ENCODE assay signal across 13 mouse cellular contexts in genomic region chr2:28496671-28497070, GRCm38 (mm10). TPM values are rescaled to one million over a fixed set of nuclear protein-coding genes. Genes with fewer than 3 reads are reported as not detected.
DNase-seq lines count a peak whose midpoint lies in the region; ATAC-seq and TF ChIP-seq lines count a peak whose summit lies in the region.
"Had no signal": no experiment of that assay in that cellular context is flagged by ENCODE, and none has a peak within 500 bp of the region (broad histone marks: within the 10 kb centered on the region; RNA-seq: fewer than 3 reads in every experiment).

Gene Gbgt1, plus strand, starts transcription at chr2:28496891.

- H3K4me1 ChIP-seq in heart, embryonic 13.5 days, result no peaks in the 10 kb centered on the region
- H3K4me1 ChIP-seq in heart, embryonic 10.5 days, result 0 out of 2 replicates have a peak, but pooled peaks cover 6% of the 10 kb centered on the region
- H3K4me1 ChIP-seq in neural tube, embryonic 13.5 days (replicated peaks), result no peaks in the 10 kb centered on the region
- H3K4me1 ChIP-seq in stomach, postnatal 0 days (replicated peaks; ENCODE audit: control insufficient read depth, insufficient read depth), result peaks cover 3% of the 10 kb centered on the region; the same call in 1 of the 2 replicates
- H3K4me1 ChIP-seq: embryonic facial prominence, embryonic 12.5 days had no signal

- no peaks in the 10 kb centered on the region for H3K9me3 ChIP-seq in heart, embryonic 13.5 days
- H3K9me3 ChIP-seq in heart, embryonic 10.5 days, result no peaks in the 10 kb centered on the region
- no peaks in the 10 kb centered on the region for H3K9me3 ChIP-seq in neural tube, embryonic 13.5 days
- H3K9me3 ChIP-seq in stomach, postnatal 0 days (ENCODE audit: control insufficient read depth, low read length), result no peaks in the 10 kb centered on the region
- H3K9me3 ChIP-seq: embryonic facial prominence, embryonic 12.5 days had no signal

- ATAC-seq in heart, embryonic 13.5 days (ENCODE audit: extremely low read depth, insufficient number of reproducible peaks, low FRiP score, low TSS enrichment), result no peak
- no peak for ATAC-seq in neural tube, embryonic 13.5 days (ENCODE audit: low read depth)
- peak; percentile 59 for ATAC-seq in stomach, postnatal 0 days (ENCODE audit: low FRiP score, low TSS enrichment)
- ATAC-seq: inflammation-experienced regulatory T-cells, adult 6 months had no signal

- H3K27ac ChIP-seq in heart, embryonic 13.5 days (replicated peaks), result peak within 1 kb of the TSS; percentile 32; the same call in 1 of the 2 replicates
- no peak within 1 kb of the TSS for H3K27ac ChIP-seq in heart, embryonic 10.5 days
- H3K27ac ChIP-seq in neural tube, embryonic 13.5 days (replicated peaks), result no peak within 1 kb of the TSS
- peak within 1 kb of the TSS; percentile 67 for H3K27ac ChIP-seq in stomach, postnatal 0 days (replicated peaks)
- H3K27ac ChIP-seq: embryonic facial prominence, embryonic 12.5 days had no signal

- H3K36me3 ChIP-seq in heart, embryonic 13.5 days, result no peaks in the 10 kb centered on the region
- H3K36me3 ChIP-seq in heart, embryonic 10.5 days, result no peaks in the 10 kb centered on the region
- H3K36me3 ChIP-seq in neural tube, embryonic 13.5 days, result no peaks in the 10 kb centered on the region
- no peaks in the 10 kb centered on the region for H3K36me3 ChIP-seq in stomach, postnatal 0 days (ENCODE audit: control insufficient read depth, insufficient read depth, low read length)
- H3K36me3 ChIP-seq: embryonic facial prominence, embryonic 12.5 days had no signal

- no peaks in the 10 kb centered on the region; the same call in 1 of the 2 replicates for H3K27me3 ChIP-seq in heart, embryonic 13.5 days (replicated peaks)
- peaks cover 7% of the 10 kb centered on the region; the same call in 1 of the 2 replicates for H3K27me3 ChIP-seq in heart, embryonic 10.5 days (ENCODE audit: insufficient read depth, poor library complexity, severe bottlenecking)
- H3K27me3 ChIP-seq in neural tube, embryonic 13.5 days, result no peaks in the 10 kb centered on the region
- no peaks in the 10 kb centered on the region for H3K27me3 ChIP-seq in stomach, postnatal 0 days (ENCODE audit: control insufficient read depth, insufficient read depth, low read length)
- H3K27me3 ChIP-seq: embryonic facial prominence, embryonic 12.5 days had no signal

- H3K4me2 ChIP-seq in heart, embryonic 13.5 days, result no peak within 1 kb of the TSS
- H3K4me2 ChIP-seq in neural tube, embryonic 13.5 days, result peak within 1 kb of the TSS; percentile 21; the same call in 1 of the 2 replicates
- H3K4me2 ChIP-seq in stomach, postnatal 0 days (replicated peaks; ENCODE audit: low read depth), result peak within 1 kb of the TSS; percentile 43
- H3K4me2 ChIP-seq: embryonic facial prominence, embryonic 12.5 days; midbrain, embryonic 11.5 days had no signal

- no peak for TF ChIP-seq CTCF in stomach, postnatal 0 days (IDR thresholded peaks at IDR 0.05; ENCODE audit: low read depth)

- no peak for DNase-seq in heart, embryonic 10.5 days (ENCODE audit: low spot score)
- no peak for DNase-seq in neural tube, embryonic 10.5 days (ENCODE audit: extremely low spot score, low spot score)
- DNase-seq in kidney, postnatal 4 days, result peak; percentile 46 to 61
- peak; percentile 31 for DNase-seq in stomach, postnatal 0 days (ENCODE audit: low spot score)
- DNase-seq in frontal cortex, postnatal 36 days (ENCODE audit: low spot score in 2 of 2), result no peak
- no peak for DNase-seq in cerebellum, adult 9-10 months
- DNase-seq: left cerebral cortex, postnatal 4 days had no signal

- 62% methylated on average over 5 of the region's 5 CpGs for WGBS in heart, embryonic 13.5 days
- WGBS in heart, embryonic 10.5 days, result 78% methylated on average over 5 of the region's 5 CpGs
- WGBS in neural tube, embryonic 13.5 days, result 85% methylated on average over 5 of the region's 5 CpGs
- WGBS in stomach, postnatal 0 days, result 60% methylated on average over 5 of the region's 5 CpGs

- H3K4me3 ChIP-seq in heart, embryonic 13.5 days, result no peak within 1 kb of the TSS
- H3K4me3 ChIP-seq in heart, embryonic 10.5 days, result no peak within 1 kb of the TSS
- H3K4me3 ChIP-seq in neural tube, embryonic 13.5 days, result no peak within 1 kb of the TSS
- H3K4me3 ChIP-seq in stomach, postnatal 0 days (ENCODE audit: low read depth, low read length), result peak within 1 kb of the TSS; percentile 20; the same call in 1 of the 2 replicates
- H3K4me3 ChIP-seq: embryonic facial prominence, embryonic 12.5 days had no signal

- no peak for TF ChIP-seq EP300 in stomach, postnatal 0 days (optimal IDR thresholded peaks at IDR 0.05)

- H3K9ac ChIP-seq in heart, embryonic 13.5 days, result no peak within 1 kb of the TSS; the same call in 1 of the 2 replicates
- no peak within 1 kb of the TSS for H3K9ac ChIP-seq in neural tube, embryonic 13.5 days
- peak within 1 kb of the TSS; percentile 23 for H3K9ac ChIP-seq in stomach, postnatal 0 days (ENCODE audit: low read length)
- H3K9ac ChIP-seq: embryonic facial prominence, embryonic 12.5 days had no signal

RNA-seq across cellular contexts. Expression of gene Gbgt1, which starts in this region (rescaled TPM):
- 0.25 and 0.47 TPM in 2 replicates for polyA plus RNA-seq in heart, embryonic 13.5 days (2015; fragmentation: Nextera tagmentation; extraction: Ambion mirVana)
- polyA plus RNA-seq in heart, embryonic 10.5 days (2016; fragmentation: Nextera tagmentation; extraction: Ambion mirVana), result 0.13 TPM in 1 of 2 replicates, not detected in the other
- polyA plus RNA-seq in neural tube, embryonic 13.5 days (2015; fragmentation: Nextera tagmentation; extraction: Ambion mirVana), result 1.6 and 1.7 TPM in 2 replicates
- polyA plus RNA-seq in stomach, postnatal 0 days (2015; fragmentation: Nextera tagmentation; extraction: Ambion mirVana), result 1.2 and 1.3 TPM in 2 replicates
- polyA plus RNA-seq: heart, embryonic 14.5 days; inflammation-experienced regulatory T-cells, adult 6 months had no signal

Comparison
In these comparisons a context has a peak if more than half of its experiments do, and no peak if none do; other contexts are left out.
1. H3K27ac ChIP-seq: peak in heart, embryonic 13.5 days (single experiment) and stomach, postnatal 0 days (single experiment); none in heart, embryonic 10.5 days (single experiment) and neural tube, embryonic 13.5 days (single experiment).
2. DNase-seq: peak in kidney, postnatal 4 days (2 of 2) and stomach, postnatal 0 days (single experiment); none in heart, embryonic 10.5 days (single experiment), neural tube, embryonic 10.5 days (single experiment), frontal cortex, postnatal 36 days (0 of 2) and cerebellum, adult 9-10 months (single experiment).